Mouse (Mus musculus): ENCODE data around the gene Chst8. TPM values are rescaled to one million over a fixed set of nuclear protein-coding genes. Genes with fewer than 3 reads are reported as not detected.

The Chst8 gene
- total RNA-seq, 4 experiments from 2014 or later, result 14.6 to 19.4 (median 17.7) TPM

- no peak for DNase-seq (ENCODE audit: low spot score in 2 of 2)
Measured at GRCm38 (mm10) chr7:34753140-34753886, 59.2 kb downstream of the Chst8 start.

GRCm38 (mm10) chr7:34752151-34752762, 60.3 kb downstream of the Chst8 start:
- DNase-seq (ENCODE audit: low spot score in 2 of 2), result no peak

GRCm38 (mm10) chr7:34750350-34750749, 62.2 kb downstream of the Chst8 start:
- DNase-seq (ENCODE audit: low spot score in 2 of 2), result no peak

GRCm38 (mm10) chr7:34749753-34750152, 62.8 kb downstream of the Chst8 start:
- no peak for DNase-seq (ENCODE audit: low spot score in 2 of 2)

- no peak for DNase-seq (ENCODE audit: low spot score in 2 of 2)
Measured at GRCm38 (mm10) chr7:34748501-34748900, 64.0 kb downstream of the Chst8 start.

GRCm38 (mm10) chr7:34747661-34748060, 64.8 kb downstream of the Chst8 start:
- no peak for DNase-seq (ENCODE audit: low spot score in 2 of 2)

GRCm38 (mm10) chr7:34746586-34746985, 65.9 kb downstream of the Chst8 start:
- no peak for DNase-seq (ENCODE audit: low spot score in 2 of 2)

- DNase-seq (ENCODE audit: low spot score in 2 of 2), result no peak
Measured at GRCm38 (mm10) chr7:34746165-34746564, 66.3 kb downstream of the Chst8 start.

GRCm38 (mm10) chr7:34745426-34745825, 67.1 kb downstream of the Chst8 start:
- DNase-seq (ENCODE audit: low spot score in 2 of 2), result no peak

- no peak for DNase-seq (ENCODE audit: low spot score in 2 of 2)
Measured at GRCm38 (mm10) chr7:34744994-34745393, 67.5 kb downstream of the Chst8 start.

- DNase-seq (ENCODE audit: low spot score in 2 of 2), result no peak
Measured at GRCm38 (mm10) chr7:34743411-34744085, 69.0 kb downstream of the Chst8 start.

- DNase-seq (ENCODE audit: low spot score in 2 of 2), result no peak
Measured at GRCm38 (mm10) chr7:34739371-34739770, 73.1 kb downstream of the Chst8 start.

- DNase-seq (ENCODE audit: low spot score in 2 of 2), result no peak
Measured at GRCm38 (mm10) chr7:34737206-34737605, 75.3 kb downstream of the Chst8 start.

- DNase-seq (ENCODE audit: low spot score in 2 of 2), result peak in 1 of 2 experiments; percentile 60
Measured at GRCm38 (mm10) chr7:34734348-34734747, 78.2 kb downstream of the Chst8 start.

- no peak for DNase-seq (ENCODE audit: low spot score in 2 of 2)
Measured at GRCm38 (mm10) chr7:34728931-34729330, 83.6 kb downstream of the Chst8 start.

- no peak for DNase-seq (ENCODE audit: low spot score in 2 of 2)
Measured at GRCm38 (mm10) chr7:34725206-34725605, 87.3 kb downstream of the Chst8 start.

- DNase-seq (ENCODE audit: low spot score in 2 of 2), result no peak
Measured at GRCm38 (mm10) chr7:34722551-34723230, 89.8 kb downstream of the Chst8 start.

GRCm38 (mm10) chr7:34722151-34722550, 90.4 kb downstream of the Chst8 start:
- no peak for DNase-seq (ENCODE audit: low spot score in 2 of 2)

GRCm38 (mm10) chr7:34721650-34722048, 90.9 kb downstream of the Chst8 start:
- no peak for DNase-seq (ENCODE audit: low spot score in 2 of 2)

- DNase-seq (ENCODE audit: low spot score in 2 of 2), result no peak
Measured at GRCm38 (mm10) chr7:34720882-34721649, 91.4 kb downstream of the Chst8 start.

GRCm38 (mm10) chr7:34719599-34719998, 92.9 kb downstream of the Chst8 start:
- peak in 1 of 2 experiments; percentile 36 for DNase-seq (ENCODE audit: low spot score in 2 of 2)

Measured in left cerebral cortex, adult 8-10 months (tissue).